ENCODE assay signal across 25 mouse cellular contexts in genomic region chr12:70660388-70660787, GRCm38 (mm10).
DNase-seq lines count a peak whose midpoint lies in the region.
"Had no signal": no experiment of that assay in that cellular context is flagged by ENCODE, and none has a peak within 500 bp of the region (broad histone marks: within the 10 kb centered on the region; RNA-seq: fewer than 3 reads in every experiment).

No protein-coding gene starts in this region.

- no peaks in the 10 kb centered on the region for H3K9me3 ChIP-seq in hindbrain, embryonic 10.5 days
- H3K9me3 ChIP-seq: embryonic facial prominence, embryonic 10.5 days; embryonic facial prominence, embryonic 13.5 days; forebrain, embryonic 12.5 days; forebrain, embryonic 15.5 days; G1E; hindbrain, embryonic 13.5 days; intestine, embryonic 15.5 days had no signal

- no peak overlapping the region for H3K27ac ChIP-seq in hindbrain, embryonic 10.5 days
- H3K27ac ChIP-seq: embryonic facial prominence, embryonic 10.5 days; embryonic facial prominence, embryonic 13.5 days; forebrain, embryonic 12.5 days; forebrain, embryonic 15.5 days; heart, adult 2 months; hindbrain, embryonic 13.5 days; intestine, embryonic 15.5 days had no signal

- no peaks in the 10 kb centered on the region for H3K36me3 ChIP-seq in hindbrain, embryonic 10.5 days
- H3K36me3 ChIP-seq: embryonic facial prominence, embryonic 10.5 days; embryonic facial prominence, embryonic 13.5 days; forebrain, embryonic 12.5 days; forebrain, embryonic 15.5 days; G1E; hindbrain, embryonic 13.5 days; intestine, embryonic 15.5 days had no signal

- WGBS in hindbrain, embryonic 10.5 days = 89% methylated on average over 4 of the region's 4 CpGs

- H3K4me1 ChIP-seq in hindbrain, embryonic 10.5 days (replicated peaks) = 0 out of 2 replicates have a peak, but pooled peaks cover 4% of the 10 kb centered on the region
- H3K4me1 ChIP-seq: forebrain, embryonic 12.5 days; hindbrain, embryonic 13.5 days; intestine, embryonic 15.5 days had no signal

- peak; percentile 68 for DNase-seq in adrenal gland, adult 2 months
- DNase-seq in adrenal gland, adult 8-10 months = no peak
- peak; percentile 34 for DNase-seq in lung, postnatal 25 days (ENCODE audit: low spot score)
- DNase-seq in lung, postnatal 4 days = no peak
- peak; percentile 44 for DNase-seq in adrenal gland, postnatal 14 days
- DNase-seq in thymus, postnatal 10 days (ENCODE audit: low spot score in 2 of 2) = no peak
- DNase-seq in hindbrain, embryonic 10.5 days (ENCODE audit: low spot score) = no peak
- DNase-seq: B cell, adult 2 months; cerebellum, adult 11-12 months; cerebellum, adult 8-10 months; cerebellum, postnatal 10 days; cerebellum, postnatal 36 days; embryo, embryonic 11 days; gastrocnemius, postnatal 25 days; heart, adult 2 months had no signal

- H3K4me3 ChIP-seq in hindbrain, embryonic 10.5 days = no peak overlapping the region
- H3K4me3 ChIP-seq: embryonic facial prominence, embryonic 10.5 days; embryonic facial prominence, embryonic 13.5 days; erythroblast, embryonic 14.5 days; forebrain, embryonic 12.5 days; forebrain, embryonic 15.5 days; heart, adult 2 months; hindbrain, embryonic 13.5 days; intestine, embryonic 15.5 days had no signal

- H3K27me3 ChIP-seq in hindbrain, embryonic 10.5 days (ENCODE audit: insufficient read depth, poor library complexity, severe bottlenecking) = no peaks in the 10 kb centered on the region
- H3K27me3 ChIP-seq: CH12.LX; embryonic facial prominence, embryonic 13.5 days; forebrain, embryonic 12.5 days; forebrain, embryonic 15.5 days; hindbrain, embryonic 13.5 days; intestine, embryonic 15.5 days; Patski had no signal

Comparison
In these comparisons a context has a peak if more than half of its experiments do, and no peak if none do; other contexts are left out.
1. DNase-seq: peak in adrenal gland, adult 2 months (single experiment), lung, postnatal 25 days (single experiment) and adrenal gland, postnatal 14 days (single experiment); none in adrenal gland, adult 8-10 months (single experiment), lung, postnatal 4 days (0 of 2), thymus, postnatal 10 days (0 of 2) and hindbrain, embryonic 10.5 days (single experiment).